Mouse (Mus musculus) regulatory T cell (primary cell): ENCODE measurements at regions not wholly inside any gene's neighbourhood (a gene's known extent, or its start where the extent isn't known, plus 50 kb on each side); places are given as distances from the start of the nearest gene placed in this dataset.
"Not testable (repeated sequence)": the region's sequence is repeated elsewhere in the genome, so short reads cannot be mapped to it uniquely, and the experiment has no call there.

Source experiments
- in situ Hi-C: fragments of 300-600 bp; cut with MboI, MseI; formaldehyde crosslinking; loops from one replicate; pipeline ENCODE4 v1.15.1; 2025; ENCODE audit warnings: high pct_unique_total_duplicates

DNA sequence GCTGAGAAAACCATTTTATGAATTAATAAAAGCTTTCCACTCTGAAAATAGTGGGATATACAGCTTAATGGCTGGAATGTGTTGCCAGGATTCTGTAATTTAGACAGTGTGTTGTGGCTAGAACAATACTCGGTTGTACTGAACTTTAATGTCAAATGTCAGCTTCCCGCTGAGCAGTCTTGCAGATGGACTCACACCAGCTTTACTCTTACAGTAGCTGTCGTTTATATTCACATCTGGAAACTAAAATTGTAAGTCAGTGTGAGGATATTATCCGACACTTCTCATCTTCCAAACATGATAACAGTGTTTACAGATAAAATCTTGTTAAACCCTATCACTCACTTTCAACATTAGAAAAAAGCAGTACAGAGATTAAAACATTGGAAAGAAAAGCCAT lies 328.3 kb upstream of the Gje1 start:
- in situ Hi-C loops, result loop anchor here (10.0 kb wide), 1 partner anchor 161 kb away; no protein-coding TSS in a partner anchor

DNA sequence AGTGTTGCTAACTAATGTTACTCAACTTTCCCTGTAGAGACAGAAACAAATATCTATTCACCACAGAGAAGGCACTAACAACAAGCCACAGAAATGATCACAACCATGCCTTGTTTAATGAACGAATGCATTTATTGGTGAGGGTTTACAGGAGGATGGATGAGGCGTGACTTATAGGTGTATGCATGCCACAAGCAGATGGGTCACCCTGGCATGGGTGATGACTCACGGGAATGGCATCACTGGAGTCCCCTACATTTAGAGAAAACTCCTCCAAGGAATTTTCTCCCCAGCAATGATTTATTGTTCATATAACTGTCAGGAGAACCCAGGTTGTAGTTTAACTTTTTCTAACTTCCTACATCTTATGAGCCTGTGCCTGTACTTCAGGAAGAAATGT lies 319.6 kb upstream of the Gje1 start:
- in situ Hi-C loops, result loop anchor here (5.0 kb wide), 1 partner anchor 105 kb away; no protein-coding TSS in a partner anchor

DNA sequence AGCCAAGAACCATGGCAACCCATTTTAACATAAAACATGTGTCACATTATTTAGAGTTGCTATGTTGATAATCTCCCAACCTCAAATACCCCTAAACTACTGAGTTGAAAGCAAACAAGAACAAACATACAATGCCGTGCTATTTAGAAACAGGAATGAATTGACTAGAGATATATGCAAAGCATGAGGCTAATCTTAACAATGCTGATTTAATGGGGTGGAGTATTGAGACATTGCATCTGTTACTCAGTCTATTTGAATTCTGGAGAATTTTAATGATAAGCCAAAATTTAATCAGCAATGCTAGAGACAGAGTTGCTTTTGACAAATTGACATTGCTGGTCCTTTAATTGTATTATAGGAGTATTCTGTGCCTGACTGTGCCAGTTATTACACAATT lies 313.5 kb upstream of the Gje1 start:
- in situ Hi-C loops, result no loop called here

DNA sequence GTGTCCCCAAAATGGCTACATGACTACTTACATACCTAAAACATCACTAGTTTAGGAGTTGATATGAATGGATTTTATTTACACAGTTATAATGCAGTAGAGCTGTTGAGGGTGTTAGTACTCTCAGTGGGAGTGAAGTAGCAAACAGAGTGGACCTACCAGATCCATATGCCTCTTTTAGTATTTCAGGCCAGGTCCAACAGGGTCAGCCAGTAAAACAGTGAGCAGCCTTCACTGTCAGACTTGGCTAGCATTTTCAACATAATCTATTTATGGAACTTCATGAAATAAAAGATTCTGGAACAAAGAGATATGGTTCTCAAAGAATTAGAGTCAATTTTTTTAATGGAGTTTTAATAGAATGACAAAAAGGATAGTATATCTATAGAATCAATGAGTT lies 311.1 kb upstream of the Gje1 start:
- in situ Hi-C loops, result no loop called here

DNA sequence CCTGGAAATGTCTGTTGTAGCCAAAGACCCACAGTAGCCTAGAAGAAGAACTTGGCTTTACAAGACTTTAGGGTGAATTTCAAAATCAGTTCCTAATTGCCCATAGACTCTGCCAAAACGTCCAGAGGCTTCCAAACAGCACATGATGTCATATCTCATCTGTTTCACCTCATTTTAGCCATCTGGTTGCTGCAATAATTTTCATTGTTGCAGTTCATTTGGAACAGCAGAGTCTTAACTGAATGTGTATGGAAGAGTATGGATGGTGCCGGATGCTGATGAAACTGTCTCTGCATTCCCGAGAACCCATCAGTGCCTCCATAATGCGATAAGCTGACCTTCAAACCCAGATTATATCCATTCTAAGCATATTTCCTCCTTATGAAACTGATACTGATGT lies 295.9 kb upstream of the Gje1 start:
- in situ Hi-C loops, result no loop called here

DNA sequence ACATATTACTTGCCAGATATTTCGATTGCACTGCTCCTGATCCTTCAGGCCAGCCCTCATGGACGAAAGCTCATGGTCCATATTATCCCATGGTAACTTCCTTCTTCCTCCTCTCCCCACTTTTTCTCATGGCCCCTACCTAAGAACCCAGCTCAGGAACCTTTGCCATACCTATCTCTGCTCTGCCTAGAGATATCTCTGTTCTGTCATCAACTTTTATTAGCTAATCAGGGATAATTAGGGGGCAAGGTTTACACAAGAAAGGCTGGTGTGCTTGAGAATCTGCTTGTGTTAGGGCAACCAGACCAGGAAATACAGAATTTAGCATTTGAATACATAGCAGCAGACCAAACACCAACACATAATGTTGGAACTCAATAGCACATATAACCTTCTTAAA lies 278.4 kb upstream of the Gje1 start:
- in situ Hi-C loops, result no loop called here

DNA sequence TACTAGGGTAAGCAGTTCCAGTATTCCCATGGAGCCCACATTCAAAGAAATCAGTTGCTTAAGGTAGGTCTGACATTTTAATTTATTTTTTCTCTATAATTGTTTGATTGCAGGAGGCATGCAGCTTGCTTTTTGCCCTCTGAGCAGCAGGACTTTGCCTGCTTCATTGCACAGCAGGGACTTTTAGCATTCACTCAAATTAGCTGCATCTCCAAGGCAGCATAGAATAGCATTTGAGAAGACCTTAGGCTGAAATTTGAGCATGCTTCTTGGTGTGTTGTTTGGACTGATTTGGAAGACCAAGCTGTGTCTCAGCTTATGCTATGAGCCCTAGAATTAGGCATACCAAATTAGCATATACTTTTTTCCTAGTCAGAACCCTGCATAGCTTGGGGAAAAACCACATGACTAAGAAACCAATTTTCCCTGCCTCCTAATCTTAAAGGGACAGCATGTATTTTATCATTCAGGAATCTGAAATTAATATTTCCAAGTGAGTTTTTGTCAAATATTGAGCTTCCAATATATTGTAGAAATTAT lies 271.7 kb upstream of the Gje1 start:
- in situ Hi-C loops, result no loop called here

DNA sequence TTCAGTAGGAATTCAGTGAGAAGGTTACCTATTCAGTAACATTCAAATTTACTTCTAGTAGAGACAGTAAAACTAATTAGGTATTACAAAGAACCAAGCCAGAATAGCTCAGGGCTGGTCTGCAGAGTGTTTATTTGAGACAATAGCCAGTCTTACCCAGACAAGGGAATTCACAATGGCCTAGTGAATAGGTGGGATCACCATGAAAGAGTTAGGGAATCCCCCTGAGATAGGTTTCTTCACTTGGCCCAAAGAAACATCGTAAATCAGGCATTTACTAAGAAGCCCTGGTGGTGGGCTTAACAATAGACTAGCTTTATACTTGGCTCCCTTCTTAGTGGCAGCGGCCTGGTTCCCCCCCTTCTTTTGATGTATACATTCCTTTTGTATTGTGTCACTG lies 268.6 kb upstream of the Gje1 start:
- in situ Hi-C loops, result not testable (repeated sequence)

DNA sequence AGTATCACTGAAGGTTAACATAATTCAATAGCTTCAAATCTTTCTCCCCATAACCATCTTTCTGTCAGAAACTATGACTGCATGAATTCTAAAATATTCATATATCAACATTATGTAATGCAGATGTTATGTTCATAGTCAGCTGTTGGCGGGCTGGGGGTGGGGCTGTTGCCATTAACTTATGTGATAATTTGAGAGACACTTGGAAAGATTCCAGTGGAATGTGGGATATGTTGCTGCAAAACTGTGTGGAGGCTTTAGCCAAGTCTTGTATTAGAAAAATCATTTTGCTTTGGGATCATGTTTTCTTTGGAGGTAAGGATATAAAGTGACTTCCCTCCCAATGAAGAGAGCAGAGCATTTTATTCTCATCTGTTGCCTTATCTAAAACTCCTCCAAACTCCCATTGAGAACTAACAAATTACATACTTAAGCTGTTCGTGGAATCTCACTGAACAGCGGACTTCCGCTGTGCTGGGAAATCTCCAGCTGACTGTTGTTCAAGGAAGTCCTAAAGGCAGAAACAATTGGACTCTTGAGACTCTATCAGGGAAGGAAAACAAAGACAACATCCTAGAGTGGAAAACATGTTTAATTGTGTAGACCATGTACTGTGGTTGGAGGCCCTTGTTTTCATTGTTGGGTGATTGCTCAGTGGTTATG lies 260.2 kb upstream of the Gje1 start:
- in situ Hi-C loops, result no loop called here

DNA sequence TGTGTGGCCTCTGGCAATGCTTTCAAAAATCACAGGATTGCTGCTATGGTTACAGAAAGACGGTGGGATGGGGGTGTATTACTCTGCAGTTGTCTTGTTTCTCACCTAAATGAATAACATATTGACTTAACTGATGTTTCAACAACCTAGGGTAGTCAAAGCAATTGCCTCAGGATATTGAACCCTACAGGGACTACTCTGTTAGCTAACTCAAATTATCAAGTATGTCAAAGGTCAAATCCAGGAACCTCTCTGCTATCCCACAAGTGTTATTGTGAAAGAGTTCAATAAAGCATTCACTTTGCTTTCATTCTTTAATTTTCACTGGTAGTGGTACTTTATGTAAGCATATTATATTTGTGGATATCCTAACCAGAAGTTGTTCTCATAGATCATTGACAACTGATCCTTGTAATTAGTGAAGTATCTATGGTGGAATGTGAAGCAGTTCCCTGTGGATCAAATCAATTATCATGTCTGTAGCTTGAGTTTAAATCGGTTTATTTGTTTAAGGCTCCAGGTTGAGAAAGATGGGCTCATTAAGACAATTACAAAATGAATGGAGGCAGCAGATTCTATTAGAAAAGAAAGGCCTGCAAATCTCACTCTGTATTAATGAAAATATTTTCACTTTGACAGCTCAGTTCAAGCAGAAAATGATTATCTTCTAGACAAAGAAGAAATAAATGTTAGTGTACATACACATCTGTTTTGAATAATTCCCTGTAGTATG lies 259.4 kb upstream of the Gje1 start:
- in situ Hi-C loops, result no loop called here

DNA sequence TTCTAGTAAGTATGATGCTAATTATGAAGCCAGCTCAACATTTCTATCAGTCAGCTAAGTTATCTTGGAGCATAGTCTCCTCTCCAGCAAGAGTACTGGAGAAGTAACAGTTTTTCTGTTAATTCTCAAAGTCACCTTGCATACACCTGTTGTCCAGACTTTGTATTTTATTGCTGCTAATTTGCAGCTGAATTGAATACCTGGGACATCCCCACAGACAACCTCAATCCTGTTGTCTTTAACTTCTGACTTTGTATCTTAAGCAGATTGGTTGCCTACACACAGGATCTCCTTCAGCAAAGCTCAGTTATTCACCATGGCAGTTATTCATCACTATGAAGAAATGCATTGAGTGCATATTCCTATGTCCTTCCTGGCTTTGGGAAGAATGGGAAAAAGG lies 251.7 kb upstream of the Gje1 start:
- in situ Hi-C loops, result no loop called here

DNA sequence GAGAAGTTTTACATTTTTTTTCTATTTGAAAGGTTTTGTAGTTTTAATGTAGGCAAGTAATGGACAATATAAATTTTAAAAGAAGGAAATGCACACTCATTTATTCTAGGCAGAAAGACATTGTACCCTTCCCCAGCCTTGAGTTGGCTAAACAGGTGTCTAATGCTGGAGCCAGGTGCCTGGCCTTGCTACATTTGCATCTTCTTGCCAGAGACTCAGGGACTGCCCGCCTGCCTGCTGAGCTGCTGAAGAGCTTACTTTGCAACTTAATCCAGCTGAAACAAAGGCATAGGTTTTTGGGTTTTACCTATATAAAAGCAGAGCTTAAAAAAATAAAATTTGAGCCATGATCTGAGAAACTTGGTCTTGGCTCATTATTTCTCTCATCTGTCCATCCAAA lies 249.6 kb upstream of the Gje1 start:
- in situ Hi-C loops, result no loop called here

DNA sequence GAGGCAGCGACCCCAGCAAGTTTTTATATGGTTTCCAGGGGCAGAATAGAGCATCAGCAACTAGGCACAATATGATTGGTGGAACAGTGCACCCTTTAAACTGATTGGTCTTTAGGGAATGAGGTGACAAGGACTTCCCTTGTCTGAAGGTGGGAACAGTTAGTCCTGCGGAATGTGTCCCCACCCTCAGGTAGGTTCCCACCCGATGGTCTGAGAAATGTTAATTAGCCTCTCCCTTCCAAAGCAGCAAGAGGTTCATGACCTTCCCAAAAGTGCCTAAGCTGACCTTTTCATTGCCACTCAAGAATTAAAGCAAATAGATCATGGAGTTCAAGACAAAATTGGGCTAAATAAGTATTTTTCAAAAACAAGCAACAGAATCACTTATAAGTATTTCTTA lies 248.8 kb upstream of the Gje1 start:
- in situ Hi-C loops, result not testable (repeated sequence)

DNA sequence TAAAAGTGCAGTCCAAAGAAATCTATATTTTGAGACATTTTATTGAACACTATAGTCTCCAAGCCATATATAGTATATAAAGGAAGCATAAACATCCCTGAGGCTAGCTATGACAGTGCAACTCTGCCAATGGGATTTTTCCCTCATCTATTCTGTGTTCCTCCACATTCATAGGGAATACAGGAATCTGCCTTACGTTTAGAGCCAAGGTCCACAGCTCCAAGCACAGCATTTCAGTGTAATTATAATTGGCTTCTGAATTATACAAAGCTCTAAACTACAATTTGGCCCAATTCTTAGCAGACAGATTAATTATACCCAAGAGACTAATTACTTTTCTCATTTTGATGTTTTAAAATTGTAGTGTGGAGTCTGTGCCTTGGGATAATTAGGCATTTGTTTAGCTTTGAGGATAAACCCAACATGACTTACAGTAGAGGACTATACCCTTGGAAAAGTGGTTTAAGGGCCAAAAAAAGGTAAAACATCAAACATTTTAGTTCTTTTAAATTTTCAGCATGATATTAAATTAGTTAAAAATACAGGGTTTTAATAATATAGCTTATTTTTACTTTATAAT lies 235.0 kb upstream of the Gje1 start:
- in situ Hi-C loops, result no loop called here

DNA sequence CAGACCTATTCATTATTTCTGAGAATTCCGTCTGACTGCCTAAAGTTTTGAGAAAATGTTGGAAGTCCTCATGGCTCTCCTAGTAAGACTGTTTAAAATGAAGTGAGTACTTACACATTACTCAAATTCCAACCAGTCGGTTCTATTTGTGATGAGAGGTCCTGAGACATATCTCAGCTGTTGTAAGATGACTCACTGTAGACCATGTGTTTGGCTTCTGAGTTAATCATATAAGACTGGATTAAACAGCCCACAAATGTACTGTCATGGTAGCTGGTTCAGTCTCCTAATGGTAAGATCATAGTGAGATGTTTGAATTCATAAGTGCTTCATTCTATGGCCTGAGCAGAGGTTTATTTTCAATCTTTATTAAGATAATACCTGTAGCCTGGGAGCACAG lies 223.9 kb upstream of the Gje1 start:
- in situ Hi-C loops, result no loop called here
